Mouse (Mus musculus) naive thymus-derived CD4-positive, alpha-beta T cell, adult 2 months (primary cell): Measurements from ENCODE around the gene Tent4a.

Source experiments
- DNase-seq: peaks from one replicate; pipeline ENCODE4 v3.0.0-alpha.2; 2011; ENCODE audit warnings: low read depth

Tent4a gene

DNA sequence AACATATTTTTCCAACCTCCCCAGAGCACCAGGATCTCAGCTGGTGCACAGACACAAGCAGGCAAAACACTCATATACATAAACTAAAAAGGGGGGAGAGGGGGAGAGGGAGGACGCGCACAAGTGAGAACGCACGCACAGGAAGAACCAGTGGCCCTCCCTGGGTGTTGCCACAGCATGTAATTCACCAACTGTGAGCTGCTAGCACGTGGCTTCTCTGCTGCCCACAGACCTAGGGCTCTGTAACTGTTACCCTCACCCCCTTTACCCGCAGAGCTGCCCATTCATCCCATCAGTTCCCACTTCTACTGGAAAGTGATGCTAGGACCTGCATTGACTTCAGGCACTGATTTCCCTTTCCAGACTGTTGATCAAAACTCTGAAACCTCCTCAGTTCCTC, 15.3 kb downstream of the Tent4a start:
- no peak for DNase-seq

DNA sequence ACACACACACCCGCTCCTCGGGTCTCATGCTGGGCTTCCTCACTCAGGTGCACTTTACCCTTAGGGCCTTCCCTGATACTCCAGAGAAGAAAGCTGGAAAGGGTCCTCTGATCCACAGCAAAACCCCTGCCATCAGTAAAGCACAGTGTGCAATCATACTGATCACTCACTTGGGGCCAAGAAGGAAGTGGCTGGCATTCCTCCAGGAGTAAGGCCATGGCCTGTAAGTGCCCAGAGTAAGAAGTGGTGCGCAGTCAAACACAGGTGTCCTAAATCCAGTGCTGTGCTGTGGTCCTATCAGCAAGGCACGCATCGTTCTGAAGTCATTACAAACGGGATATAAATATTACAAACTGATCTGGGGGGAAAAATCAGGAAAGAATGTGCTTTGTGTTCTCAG, 17.0 kb downstream of the Tent4a start:
- DNase-seq = no peak

DNA sequence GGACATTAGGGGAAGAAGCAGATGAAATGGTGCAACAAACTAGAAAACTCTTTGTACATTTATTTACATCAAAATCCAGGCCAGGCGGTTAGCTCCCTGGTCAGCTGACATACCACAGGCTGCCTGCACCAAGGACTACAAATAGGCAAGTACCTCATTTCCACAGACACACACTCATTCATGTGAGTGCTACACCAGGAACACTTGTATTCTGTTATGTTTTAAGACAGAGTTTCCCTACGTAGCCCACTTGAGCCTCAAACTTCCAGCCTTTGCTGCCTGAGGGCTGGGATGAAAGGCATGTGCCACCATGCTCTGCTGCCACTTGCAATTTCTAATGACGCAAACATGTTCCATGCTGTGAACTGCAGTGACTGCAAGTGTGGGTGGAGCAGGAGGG, 19.3 kb downstream of the Tent4a start:
- DNase-seq = no peak

DNA sequence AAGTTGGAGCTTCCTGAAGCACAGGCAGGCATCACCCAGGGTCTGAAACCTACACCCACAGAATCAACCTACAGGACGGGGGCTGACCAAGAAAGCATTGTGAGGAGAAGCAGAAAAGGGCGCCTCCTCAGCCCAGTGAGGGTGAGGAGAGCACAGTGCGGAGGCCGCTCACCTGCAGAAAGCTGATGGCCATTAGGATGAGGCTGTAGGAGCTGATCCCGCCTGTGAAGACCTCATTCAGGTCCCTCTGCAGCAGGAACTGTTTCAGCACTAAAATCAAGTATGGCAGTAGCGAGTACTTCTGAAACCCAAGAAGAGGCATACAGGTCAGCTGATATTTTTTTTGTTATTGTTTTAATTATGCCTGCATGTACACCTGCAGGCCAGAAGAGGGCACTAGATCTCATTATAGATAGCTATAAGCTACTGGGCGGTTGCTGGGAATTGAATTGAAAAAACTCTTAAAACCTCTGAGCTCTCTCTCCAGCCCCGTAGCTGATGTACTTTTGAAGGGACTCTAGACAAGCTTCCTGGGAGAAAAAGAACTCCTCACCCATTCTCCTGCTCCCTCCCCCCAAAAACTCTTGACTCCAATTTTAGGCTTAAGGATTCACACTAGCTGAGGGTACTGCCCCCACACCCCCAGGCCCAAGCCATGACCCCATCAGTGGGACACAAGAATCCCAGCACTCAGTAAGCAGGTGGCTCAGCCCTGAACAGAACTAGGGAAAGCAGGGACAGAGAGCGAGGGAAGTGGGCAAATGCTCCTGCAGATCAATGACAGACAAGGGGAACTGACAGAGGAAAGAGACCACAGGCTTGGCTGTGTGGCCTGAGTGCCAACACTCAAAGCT, 24.8 kb downstream of the Tent4a start:
- DNase-seq = peak; percentile 57

DNA sequence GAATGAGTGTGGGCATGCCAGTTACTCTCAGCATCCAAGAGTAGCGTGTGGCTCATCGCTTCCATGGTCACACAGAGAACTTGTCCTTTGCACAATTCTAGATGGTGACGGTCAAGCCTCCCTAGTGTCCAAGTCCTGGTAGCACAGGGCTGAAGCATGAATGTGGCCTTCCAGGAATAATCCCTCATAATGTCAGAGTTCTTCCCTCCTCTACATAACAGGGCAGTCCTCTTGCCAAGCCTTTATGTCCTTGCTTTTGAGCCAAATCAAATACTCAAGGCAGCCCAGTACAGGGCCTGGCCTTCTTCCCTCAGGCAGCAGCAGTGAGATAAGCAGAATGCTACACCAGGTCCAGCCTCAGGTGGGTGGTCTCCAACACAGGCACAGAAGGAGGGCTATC, 26.8 kb downstream of the Tent4a start:
- no peak for DNase-seq

DNA sequence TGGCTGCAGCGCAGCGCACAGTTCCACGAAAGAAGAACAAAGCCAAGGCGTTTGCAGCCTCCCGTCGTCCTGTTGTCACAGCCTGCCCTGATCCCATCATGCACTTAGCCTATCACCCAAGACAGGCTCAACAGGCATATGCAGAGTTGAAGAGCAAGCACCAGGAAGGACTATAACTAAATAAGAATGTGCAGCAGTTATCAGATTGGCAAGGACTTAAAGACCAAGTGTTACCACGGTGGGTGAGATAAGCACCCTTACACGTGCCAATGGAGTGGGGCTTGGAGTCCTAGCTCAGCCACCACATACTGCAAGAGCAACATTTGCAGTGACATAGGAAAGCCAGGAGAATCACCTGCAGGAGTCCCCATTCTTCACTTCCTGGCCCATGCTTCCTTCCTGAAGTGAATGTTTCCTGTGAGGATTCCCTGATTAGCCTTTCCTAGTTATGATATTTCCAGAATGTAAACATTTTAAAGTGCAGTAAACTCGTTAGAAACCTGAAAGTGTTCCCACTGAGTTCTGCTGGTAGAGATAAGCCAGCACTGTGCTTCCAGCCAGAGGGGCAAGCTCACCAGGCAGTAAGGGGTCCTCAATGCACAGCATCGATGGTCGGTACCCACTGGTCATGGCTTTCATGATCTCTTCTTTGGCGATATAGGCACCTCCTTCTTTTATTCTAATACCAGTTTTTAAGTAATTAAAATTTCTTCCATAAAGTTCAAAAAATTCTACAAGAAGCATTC, 27.9 kb downstream of the Tent4a start:
- no peak for DNase-seq

DNA sequence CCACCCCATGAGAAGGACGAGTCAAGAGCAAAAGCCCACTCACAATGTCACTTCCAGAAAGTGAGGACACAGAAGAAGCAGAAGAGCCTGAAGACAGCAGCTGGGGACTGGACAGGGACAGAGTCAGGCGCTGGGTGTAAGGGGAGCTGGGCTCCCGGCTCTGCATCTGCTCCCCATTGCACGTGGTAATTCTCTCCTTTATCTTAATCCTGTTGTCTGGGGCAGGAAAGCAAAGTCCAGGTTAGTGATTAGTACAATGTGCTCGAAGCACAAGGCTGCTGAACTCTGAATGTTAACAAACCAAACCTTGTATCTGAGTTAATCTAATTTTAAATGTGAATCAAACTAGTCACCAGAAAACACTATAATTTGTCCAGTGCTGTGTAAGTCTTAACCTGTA, 31.6 kb downstream of the Tent4a start:
- no peak for DNase-seq

DNA sequence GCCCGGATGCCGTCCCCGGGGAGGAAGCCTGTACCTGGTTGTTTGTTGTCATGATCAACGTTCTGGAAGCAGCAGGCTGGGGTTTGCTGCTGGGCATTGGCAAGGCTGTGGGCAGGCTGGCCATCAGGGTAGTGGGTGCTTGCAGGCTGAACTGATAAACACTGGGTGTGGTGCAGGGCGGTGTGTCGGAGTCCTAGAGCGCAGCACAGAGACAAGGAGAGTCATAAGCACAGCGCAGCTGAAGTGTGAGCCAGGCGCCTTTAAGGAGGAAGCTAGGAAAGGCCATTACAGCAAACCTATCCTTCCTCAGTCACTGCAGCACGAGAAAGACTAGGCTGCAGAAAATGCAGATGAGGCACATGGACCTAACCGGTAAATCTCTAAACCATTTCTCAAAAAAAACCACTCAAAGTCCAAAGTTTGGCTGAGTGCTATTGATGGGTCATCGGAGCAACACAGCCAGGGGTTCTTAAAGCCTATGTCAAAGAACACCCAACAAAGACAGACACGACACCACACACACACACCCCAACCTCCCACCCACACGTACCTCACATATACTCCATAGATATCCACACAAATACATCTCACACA, 32.2 kb downstream of the Tent4a start:
- no peak for DNase-seq

DNA sequence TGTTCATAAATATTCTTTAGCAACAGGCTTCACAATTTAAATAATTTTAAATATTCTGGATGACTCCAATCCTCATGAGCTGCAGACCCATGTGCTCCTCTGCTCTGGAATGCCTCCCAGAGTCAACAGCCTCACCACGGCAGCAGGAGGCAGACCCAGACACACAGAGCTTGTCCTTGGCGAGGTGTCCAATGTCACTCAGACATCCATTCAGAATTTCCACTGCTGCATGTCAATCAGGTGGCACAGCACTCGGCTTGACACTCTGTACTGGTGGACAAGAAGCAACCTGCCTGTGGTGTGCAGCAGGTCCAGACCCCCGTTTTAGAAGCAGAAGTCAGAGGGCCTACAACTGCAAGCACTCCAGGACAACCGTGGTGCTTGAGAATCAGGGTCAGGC, 36.1 kb downstream of the Tent4a start:
- DNase-seq = no peak

DNA sequence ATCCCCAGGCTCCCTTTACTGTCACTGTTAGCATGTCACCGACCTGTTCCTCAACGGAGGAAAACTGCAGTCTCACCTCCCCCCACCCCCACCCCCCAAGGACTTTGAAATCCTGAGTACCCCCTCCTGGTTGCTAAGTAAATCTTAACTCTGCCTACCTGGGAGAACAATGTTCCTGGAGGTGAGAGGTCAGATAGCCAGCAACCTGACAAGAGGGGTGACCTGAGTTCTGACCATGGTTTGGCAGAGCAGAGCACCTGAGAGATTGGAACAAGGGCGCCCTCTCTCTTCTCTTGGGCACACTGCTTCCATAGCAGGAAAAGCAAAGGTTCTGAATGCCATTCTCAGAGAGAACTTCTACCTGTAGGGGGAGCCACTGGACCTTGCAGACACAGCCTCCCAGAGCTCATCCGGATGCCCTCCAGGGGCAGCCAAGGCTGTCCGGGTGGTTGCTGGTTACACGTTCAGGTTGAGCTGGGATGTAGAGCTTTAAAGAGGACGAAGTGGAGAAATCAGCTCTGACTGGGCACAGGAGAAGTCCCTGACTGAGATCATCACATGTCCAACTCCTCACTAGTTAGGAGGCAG, 41.4 kb downstream of the Tent4a start:
- peak; percentile 76 for DNase-seq

DNA sequence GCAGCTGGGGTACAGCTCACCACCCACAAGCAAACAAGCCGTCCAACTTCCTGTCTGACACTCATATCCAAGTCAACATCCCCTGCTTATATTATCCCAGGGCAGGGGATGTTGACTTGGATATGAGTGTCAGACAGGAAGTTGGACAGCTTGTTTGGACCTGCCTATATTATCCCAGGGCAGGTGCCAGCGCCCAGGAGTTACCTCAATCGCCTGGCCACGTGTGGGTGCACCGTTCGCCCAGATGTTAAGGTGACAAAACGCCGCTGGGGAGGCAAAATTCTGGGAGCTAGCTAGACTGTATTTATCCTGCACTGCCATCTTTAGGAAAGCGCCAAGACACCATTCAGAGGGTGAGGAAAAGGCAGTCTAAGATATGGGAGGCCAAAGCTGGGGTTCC, 44.6 kb downstream of the Tent4a start:
- no peak for DNase-seq

DNA sequence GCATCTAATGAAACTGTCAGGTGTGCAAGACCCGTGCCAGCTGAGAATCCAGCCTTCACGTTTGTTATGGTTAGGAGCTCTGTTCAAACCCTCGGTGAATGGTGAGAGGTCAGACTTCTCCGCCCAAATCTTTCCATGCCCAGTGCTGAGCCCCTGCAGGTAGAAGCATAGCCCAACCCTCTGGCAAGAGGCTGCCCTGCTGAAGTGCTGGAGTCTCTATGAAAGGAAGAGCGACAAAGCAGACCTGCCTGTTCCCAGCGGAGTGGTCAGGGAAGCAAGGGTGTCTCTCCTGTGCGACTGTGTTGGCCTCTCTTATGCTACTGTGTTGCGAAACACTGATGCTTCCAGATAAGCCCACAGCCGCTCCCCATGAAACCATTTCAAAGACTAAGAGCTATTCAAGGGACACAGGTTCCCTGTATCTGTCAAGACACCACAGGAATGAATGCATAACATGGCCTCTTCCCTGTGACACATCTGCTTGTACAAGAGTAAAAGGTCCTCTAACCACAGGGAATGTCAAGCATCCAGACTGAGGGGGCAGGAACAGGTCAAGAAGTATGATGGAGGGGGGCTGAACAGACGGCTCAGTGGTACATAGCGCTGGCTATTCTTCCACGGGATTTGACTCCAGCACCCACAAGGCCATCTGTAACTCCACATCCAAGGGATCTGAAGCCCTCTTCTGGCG, 45.7 kb downstream of the Tent4a start:
- no peak for DNase-seq

DNA sequence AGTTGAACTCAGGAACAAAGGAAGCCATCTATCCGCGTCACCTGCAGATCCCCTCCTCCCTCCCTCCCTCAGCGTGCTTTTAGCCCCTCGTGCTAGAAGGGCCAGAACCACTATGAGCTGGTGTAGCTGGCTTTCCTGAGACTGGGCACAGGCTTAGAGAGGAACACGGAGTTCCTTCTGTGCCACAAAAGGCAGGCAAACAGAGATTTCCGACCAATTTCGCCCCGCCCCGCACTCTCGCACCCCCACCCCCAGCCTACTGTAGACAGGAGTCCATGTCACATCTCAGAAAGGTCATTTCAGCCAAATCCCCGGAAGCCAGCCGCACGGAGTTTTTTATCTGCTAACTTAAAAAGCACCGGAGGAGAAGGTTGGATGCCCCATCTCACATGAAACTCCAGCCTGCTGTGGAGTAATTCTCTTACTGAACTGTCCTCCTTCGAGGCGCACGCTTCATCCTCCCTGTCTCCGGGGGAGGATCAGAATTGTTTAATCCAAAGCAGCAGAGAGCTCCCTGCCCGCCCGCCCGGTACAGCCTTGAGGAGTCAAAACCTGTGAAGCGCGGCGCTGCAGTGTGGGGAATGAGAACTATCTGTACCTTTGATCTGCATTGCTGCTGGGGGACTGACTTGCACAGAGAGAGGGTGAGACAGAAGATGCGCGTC, 46.7 kb downstream of the Tent4a start:
- DNase-seq = no peak

DNA sequence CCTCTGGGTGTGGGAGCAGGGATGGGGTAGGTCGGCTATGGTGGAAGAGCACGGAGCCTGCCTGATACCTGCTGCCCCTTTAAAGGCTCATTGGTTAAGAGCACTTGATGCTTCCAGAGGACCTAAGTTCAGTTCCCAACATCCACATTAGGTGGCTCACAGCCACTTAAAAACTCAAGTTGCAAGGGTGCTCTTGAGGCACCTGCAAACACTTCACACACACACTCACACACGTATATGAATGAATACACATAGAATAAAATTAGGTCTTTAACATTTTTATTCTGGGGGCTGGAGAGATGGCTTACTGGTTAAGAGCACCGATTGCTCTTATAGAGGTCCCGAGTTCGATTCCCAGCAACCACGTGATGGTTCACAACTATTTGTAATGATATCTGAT, 47.3 kb downstream of the Tent4a start:
- no peak for DNase-seq

DNA sequence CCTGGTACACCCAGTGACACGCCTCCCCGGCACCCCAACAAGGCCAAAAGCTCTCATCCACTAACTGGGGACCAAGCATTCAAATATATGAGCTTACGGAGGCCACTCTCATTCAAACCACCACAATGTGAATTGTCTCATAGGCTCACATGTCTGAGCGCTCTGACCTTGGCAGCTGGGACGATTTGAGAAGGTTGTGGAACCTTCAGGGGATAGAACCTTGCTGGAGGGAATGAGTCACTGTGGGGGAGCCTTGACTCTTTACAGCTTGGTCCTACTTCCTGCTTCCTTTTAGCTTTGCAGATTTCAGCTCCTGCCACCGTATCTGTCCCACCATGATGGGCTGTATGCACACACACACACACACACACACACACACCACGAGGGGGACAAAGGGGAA, 48.6 kb downstream of the Tent4a start:
- no peak for DNase-seq

DNA sequence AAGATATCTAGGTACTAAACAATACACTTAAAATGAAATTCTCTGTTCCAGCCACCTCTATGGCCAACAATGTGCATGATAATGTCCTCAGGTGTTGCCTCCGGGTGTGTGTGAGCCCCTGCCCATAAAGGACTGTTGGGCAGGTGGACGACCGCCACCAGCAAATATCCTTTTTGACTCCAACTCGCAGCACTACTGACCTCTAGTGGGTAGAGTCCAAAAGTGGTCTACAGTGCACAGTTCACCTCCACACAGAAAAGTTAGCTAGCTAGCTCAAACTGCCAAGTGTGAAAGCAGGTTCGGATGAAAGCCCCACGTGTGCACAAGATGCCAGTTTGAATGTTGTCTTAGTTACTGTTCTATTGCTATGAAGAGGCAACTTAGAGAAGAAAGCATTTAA, 49.1 kb downstream of the Tent4a start:
- DNase-seq = no peak

DNA sequence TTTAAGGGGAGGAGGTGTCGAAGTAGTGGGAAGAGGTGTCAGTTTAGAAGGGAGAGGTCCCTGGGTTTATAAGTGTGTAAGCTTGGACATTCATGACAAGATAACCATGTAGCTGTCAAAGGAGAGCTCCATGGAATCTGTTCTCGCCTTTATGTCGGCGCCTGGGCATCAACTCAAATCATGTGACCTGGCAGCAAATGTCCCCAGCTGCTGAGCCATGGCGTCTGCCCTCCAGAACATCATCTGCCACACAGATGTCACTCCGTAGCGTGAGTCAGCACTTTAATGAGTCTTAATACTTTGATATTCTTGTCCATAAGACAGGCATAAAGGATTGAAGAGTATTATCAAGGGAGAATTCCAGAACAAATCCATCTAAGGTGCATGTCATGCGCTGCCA, 51.7 kb downstream of the Tent4a start:
- DNase-seq = no peak

DNA sequence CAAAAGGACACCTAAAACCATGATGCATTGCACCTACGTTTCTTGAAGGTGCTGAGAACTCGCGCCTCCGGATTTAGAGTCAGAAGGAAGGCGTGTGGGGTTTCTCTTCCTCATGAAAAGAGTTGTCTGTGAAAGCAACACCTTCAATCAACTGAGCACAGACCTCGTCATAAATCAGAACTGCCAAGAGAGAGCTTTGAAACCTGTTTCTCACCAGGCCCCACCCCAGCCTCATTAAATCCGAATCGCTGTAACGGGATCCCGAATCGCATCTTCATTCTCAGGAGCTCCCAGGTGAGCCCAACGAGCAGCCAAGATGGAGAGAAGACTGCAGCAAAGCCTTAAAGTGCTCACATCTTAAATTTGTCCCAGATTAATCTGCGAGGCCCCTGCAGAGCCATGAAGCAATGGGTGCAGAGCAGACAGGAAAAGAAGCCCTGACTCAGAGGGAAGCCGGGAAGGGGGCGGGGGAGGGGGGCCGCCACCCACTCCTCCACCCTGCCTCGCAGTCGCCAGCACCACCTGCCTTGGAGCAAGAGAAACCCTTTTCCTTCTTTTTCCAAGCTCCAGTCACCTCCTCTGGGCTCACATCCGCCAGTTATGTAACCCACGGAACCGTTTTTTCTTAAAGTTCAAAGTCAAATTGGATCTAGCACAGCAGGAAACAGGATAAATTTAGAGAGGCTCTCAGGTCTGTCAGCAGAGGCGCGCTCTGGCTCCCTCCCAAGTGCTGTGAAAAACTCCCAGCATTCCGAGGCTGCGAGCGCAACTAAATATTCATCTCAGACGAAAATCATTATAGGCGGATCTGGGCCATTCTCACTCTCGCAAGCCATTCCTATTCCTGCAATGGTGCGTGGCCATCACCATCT, 52.5 kb downstream of the Tent4a start:
- no peak for DNase-seq

DNA sequence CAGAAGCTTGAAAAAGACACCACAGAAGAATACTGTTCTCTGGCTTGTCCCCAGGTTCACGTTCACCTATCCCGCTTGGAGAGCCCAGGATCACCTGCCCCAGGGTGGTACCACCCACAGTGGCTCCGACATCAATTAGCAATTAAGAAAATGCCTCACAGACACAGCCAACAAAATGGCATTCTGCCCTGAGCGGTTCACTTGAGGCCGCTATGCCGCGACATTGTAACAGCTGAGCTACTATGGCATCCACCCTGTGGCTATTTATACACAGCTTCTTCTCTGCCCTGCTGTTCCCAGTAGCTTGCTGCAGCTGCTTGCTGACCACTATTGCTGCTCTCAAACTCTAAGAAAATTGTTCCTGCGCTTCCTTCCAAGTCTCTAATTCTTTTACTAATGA, 53.4 kb downstream of the Tent4a start:
- no peak for DNase-seq

DNA sequence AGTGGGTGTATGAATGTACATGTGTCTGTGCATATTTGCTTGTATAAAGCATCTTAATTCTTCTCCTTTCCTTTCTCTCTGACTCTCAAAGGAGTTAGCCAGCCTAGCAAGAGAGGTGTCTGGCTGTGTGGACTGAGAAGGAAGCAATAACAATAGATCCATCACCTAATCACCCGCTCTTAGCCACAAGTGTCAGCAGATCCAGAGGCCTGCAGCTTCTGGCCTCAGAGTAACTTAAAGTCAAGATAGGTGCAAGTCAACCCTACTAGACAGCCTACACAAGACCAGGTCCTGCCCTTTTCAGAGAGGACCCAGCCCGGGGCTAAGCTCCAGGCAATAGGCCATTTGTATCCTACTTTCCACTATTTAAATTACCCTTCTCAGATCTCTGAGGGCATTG, 54.5 kb downstream of the Tent4a start:
- no peak for DNase-seq

DNA sequence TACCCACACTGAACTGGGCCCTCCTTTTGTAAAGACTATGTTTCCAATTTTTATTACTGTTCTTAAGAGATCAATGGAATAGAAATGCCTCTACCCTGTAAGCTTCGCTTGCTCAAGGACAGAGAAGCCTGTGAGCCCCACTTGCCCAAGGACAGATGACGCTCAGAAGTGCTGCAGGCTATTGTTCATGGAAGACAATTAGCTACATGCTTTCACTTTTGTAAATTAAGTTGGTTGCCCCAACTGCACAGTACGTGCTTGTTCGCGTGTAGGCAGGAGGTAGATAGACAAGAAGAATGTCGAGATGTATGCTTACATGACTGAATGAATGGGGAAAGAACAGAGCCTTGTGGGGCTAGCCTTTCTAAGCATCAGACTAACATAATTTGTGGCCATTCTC, 55.7 kb downstream of the Tent4a start:
- no peak for DNase-seq
